Mouse (Mus musculus) kidney, adult 8-10 months (tissue): ENCODE measurements around the gene Dnmbp.

ENCODE experiments used
- DNase-seq, 2 experiments: peaks; one replicate each; pipeline ENCODE4 v3.0.0; 2022

The Dnmbp gene

DNA sequence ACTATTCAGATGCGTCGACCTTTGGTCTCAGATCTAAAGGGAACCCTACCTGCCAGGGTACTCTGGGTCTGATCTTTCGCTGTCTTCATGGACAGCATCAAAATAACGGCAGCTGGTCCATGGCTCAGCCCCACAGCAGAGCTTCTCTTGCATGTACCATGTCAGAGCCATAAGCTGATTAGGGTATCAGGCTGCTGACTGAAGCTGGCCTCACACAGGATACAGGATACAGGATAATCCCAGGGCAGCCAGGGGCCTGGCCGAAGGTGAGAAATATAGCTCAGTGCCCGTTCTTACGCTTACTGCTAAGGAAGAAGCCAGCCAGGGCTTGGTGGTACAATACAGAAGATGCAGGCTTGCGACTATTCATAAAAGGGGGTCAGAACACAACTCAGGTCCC lies 4.6 kb upstream of the Dnmbp start:
- no peak for DNase-seq

DNA sequence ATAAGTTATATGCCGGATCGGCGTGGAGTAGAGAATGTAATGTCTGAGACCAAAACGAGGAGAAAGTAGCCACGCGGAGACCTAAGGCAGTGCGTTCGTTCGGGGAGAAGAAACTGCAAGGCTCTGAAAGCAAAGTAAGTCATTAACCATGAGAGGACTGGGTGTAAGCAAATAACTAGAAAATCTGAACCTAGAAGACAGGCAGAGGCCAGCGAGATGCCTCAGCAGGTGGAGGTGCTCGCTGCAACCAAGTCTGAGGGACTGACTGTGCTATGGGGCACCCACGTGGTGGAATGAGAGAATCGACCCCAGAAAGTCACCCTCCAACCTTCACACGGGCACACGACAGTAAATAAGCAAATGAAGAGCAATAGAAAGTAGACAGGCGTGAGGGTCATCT lies 3.1 kb upstream of the Dnmbp start:
- DNase-seq = peak; percentile 43 to 44

DNA sequence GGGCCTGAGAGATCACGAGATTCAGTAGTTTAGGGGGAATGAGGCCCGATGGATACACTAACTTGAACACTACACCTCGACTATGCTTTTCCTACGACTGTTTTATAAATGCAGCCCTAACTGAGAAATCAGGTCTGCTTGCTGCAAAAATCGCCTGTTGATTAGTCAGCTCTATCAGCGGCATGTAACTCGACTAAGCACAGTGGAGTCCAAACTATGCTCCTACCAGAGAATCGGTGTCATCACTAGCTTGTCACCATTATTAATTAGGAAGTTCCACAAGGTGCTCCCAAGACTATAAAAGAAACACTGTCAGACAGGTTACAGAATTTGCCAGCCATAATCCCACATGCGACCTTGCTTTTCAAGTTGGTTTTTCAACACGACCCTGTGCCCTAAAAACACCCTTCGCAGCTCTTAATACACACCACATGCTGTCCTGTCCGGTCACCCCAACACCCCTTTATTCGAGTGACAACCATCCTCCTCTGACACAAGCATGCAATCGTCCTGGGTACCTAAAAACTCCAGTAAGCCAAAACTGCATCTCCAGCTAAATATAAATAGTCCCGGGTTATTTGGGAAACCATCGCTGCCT lies 721 bp downstream of the Dnmbp start:
- DNase-seq = no peak

DNA sequence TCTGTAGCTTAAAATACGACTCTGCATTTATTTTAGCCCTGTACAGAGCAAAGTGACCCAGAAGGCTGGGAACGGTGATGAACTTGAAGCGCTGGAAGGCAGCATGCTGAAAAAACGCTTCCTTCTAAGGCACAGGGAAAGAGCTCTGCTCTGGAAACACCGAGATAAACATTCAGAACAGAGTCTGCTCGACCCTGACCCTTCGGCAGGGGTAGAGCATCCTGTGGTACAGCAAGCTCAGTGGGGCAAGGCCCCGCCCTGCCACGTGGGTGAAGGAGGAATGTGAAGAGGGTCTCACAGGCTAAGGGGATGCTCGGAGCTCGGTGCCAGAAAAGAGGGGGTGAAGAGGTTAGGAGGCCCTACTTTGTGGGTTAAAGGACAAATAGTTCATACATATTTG lies 1.6 kb downstream of the Dnmbp start:
- DNase-seq = no peak

DNA sequence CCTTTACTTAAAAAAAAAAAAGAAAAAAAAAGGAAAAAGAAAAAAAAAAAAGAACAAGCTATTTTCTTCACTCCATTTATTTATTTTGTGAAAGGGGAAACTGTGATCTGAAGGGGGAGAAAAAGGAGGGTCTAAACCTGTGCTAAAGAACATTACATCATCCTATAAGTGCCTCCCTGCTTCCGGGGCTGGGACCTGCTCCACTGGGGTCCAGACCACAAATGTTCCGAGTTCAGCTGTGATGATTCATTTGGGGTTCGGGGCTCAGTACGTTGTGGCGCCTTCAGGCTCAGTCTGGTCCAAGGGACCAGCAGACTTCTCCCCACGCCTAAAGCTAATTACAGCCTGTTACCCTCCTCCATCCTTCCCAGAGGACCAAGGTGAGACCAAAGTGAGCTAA lies 9.1 kb downstream of the Dnmbp start:
- no peak for DNase-seq

DNA sequence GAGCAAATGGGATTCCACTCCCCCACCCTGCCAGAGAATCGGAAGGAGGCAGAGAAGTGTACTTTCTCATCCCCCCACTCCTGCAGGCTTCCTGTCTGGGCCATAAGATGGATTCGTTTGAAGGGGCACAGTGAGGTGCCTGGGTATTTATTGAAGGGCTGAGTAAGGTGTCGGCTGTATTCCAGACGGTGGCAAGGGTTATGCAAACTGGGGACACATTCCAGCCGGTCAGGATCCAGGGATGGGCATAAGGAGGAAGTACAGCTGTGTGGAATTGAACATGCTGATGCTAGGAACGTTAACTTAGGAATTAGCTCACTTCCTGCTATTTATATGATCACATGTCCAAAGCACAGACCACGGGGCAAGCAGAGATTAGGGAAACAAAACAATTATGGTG lies 9.6 kb downstream of the Dnmbp start:
- DNase-seq = no peak

DNA sequence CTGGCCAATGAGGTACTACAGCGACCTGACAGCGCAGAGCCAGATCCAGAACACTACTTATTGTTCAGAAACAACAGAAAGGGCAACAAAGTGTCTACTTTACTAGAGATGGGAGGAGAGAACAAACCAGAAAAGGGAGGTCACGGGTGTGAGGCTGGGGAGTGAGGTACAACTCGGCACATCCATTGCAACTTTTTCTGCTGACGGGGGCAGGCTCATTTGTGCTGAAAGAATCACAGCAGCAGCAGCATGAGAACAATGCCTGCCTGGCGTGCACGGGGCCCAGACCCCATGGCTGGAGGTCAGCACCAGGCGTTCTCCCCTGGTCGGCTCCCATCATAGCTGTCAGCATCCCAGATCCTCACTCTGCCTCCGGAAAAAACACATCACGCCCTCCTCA lies 10.1 kb downstream of the Dnmbp start:
- DNase-seq = no peak

DNA sequence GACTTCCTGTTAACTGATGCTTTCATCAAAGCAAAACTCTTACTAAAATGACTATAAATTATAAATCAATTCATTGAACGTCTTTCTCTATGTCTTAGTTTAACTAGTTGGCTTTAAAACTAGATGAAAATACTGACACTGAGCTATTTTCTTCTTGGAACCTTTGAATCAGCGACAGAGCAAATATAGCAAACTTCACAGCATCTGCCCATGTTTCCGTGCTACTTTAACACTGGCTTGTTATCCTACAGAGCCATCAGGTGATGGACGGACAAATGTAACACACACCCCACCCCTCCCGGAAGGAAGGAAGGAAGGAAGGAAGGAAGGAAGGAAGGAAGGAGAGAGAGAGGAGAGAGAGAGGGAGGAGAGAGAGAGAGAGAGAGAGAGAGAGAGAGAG lies 12.0 kb downstream of the Dnmbp start:
- no peak for DNase-seq

DNA sequence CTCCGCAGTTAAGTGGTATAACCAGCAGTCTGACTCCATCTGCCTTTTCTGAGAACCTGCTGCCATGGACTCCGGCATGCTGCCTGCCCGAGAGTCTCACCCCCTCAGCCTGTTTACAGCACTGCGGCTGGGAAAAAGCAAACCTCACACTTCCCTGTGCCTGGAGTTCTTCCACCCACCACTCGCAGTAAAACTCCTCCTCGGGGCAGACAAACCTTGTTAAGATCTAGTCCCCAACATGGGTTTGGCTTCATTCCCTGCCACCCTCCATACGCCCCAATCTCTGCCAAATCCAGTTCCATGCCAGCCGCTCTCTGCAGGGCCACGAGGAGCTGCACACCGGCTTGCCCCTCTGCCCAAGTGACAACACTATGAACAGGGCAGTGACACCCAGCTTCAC lies 12.9 kb downstream of the Dnmbp start:
- DNase-seq = no peak

DNA sequence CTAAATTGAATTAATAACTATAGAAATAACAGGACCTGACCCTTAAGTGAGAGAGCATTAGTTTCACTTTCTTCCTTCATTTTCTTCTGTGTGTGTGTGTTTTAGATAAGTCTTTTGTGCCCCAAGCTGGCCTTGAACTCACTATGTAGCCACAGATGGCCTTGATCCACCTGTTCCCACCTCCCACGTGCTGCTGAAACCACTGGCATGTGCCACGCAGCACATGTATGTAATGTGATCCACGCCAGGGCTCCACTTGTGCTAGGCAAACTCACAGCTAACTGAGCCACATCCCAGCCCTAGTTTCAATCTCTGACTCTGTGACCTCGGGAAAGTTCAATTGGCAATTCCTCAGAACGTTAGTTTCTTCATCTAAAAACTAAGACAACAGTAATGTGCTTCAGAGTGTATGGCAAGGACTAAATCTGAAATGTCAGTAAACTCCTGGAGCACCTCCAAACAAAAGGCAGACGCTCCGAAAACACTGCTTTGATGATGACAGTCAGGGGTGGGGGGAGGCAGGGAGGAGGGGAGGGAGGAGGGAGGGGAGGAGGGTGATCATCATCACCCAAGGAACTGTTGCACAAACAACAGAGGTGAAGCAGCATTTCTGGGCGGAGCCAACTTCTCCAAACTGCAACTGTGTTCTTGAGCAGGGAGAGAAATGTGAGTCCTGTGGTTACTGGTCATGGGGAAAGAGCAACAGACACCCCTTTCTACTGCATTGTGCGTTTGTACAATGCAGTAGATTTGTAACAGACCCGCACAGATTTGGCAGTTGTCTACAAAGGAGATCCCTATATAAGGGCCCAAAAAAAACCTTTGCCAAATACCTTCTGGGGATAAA lies 13.6 kb downstream of the Dnmbp start:
- no peak for DNase-seq

DNA sequence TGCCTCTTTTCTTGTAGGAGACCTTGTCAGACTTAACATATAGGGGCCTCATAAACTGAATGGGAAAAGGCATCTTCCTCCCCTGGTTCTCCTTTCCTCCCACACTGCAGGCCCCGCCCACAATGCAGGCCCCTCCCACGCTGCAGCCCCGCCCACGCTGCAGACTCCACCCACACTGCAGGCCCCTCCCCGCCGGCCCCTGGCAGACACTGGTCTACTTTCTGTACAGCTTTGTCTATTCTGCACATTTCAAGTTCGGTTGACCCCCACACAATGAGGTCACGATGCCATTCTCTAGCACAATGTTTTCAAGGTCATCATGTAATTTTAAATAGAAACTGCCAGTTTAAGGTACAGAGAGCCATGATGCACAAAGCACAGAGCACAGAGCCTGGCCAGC lies 15.6 kb downstream of the Dnmbp start:
- no peak for DNase-seq

DNA sequence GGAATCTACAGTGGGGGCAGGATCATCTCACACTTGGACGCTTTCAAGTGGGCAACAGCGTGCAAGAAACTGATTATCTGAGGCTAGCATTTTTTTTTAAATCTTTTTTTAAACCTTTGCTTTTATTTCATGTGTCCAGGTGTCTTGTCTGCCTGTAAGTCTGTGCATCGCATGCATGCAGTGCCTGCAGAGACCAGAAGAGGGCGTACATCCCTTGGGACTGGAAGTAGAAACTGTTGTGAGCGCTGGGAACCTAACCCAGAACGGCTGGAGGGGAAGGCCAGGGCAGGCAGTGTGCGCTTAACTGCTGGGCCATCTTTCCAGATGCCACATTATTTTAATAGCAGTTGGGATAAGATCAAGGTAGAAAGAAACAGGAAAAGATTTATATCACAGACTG lies 17.0 kb downstream of the Dnmbp start:
- DNase-seq = no peak

DNA sequence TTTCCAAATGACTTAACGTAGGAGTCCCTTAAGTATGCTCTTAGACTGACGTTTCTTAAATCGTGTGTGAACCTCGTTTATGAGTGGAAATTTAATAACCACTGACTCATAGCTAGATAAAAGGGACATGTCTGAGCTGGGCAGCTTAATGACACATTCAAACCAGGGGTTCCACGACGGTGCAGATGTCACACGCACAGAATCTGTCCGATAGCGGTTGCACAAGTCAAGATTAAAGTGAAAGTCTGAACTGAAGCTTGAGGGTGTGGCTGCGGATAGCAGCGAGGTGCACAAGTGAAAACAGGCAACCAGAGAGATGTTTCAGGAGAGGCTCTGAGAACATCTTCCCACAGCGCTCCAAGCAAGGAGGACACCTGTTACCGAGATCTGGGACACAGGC lies 18.6 kb downstream of the Dnmbp start:
- DNase-seq = no peak

DNA sequence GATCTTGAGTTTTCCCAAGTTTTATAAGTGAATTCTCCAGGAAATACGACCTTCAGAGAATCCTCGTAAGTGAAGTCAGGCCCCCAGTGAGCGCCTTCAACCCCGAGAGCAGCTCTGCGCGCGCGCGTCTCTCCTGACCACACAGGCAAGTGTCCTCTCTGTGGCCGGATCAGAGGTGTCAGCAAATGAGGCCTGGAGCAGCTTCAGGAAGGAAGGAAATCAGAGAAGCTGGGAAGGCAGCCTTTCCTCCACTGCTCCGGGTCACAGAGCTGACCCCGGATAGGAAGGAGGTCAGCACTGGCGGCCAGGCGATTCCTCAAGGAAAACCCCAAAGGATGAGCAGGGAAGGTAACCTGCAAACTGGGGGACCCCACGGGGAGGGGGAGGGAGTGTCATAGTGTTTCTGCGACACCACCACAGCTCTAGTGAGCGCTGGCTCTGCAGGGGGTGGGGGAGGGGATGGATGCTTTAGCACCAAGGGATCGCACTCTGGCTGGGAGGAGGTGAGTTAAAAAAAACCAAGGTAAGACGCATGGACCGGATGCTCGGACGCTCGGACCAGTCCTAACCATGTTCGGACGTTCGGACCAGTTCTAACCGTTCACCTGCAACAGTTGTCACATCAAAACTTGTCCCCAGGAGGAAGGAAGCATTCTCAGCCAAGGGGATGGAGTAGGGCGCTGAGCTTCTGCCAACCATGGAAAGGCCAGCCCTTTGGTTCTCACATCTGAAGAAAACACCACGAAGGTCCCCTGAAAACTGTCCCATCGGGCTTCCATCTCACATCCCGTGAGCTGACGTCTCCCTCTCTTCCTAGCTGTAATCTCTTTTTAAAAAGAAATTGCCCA lies 19.3 kb downstream of the Dnmbp start:
- peak in 1 of 2 experiments; percentile 41 for DNase-seq

DNA sequence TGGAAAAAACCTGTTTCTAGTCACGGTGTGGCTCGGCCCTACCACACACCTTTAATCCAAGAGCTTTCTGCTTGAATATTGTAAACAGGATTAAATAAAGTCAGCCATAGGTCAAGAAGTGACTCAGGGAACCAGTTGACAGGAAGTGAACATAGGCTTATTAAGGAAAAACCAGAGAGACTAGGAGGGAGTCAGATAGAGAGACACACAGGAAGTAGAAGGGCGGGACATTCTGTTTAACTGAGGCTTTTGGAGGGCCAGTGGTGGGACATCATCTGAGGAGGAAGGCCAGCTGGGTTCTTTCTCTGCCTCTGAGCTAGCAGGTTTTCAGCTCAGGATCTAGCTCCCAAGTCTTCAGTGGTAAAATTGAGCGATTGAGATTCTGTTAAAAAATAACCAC lies 20.1 kb downstream of the Dnmbp start:
- no peak for DNase-seq

DNA sequence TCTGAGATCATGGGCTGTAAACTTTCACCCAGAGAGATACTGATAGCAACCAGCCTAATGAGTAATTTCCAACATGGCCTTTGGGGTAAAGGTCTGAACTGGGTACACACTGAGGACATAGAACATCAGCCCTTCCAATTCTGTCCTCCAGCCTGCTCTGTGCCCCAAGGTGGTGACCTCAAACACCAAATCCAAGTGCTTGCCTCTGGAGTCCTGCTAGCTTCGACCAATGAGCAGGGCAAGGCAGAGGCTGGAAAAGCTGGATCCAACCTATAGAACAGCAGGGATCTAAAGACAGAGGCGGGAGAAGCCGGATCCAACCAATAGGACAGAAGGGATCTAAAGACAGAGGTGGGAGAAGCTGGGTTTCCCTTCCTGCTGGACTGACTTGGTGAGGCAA lies 21.2 kb downstream of the Dnmbp start:
- no peak for DNase-seq

DNA sequence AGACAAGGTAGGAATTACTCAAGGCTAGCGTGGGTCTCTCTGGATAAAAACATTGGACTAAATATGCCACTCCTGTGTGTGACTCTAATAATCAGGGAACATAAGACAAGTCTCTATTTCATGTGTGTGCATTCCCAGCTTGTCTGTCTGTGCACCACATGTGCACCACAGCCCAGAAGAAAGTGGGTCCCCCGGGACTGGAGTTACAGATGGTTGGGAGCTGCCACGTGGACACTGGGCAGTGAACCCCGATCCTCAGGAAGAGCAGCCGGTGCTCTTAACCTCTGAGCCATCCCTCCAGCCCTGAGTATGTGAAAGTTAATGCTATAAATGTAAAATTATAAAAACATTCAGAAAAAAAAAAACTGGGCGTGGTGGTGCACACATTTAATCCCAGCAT lies 22.2 kb downstream of the Dnmbp start:
- DNase-seq = no peak

DNA sequence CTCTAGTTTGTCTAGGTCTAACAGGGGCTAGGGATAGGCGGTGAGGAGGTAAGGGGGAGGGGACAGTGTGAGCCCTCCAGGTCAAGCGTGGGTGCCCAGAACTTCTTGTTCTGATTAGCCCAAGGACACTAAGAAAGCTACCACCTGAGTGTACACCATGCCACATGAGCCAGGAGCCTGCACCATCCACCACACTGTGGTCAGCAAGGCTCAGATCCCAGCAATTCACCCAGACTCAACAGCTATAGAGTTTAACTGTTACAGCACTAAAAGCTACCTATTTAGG lies 22.6 kb downstream of the Dnmbp start:
- no peak for DNase-seq

DNA sequence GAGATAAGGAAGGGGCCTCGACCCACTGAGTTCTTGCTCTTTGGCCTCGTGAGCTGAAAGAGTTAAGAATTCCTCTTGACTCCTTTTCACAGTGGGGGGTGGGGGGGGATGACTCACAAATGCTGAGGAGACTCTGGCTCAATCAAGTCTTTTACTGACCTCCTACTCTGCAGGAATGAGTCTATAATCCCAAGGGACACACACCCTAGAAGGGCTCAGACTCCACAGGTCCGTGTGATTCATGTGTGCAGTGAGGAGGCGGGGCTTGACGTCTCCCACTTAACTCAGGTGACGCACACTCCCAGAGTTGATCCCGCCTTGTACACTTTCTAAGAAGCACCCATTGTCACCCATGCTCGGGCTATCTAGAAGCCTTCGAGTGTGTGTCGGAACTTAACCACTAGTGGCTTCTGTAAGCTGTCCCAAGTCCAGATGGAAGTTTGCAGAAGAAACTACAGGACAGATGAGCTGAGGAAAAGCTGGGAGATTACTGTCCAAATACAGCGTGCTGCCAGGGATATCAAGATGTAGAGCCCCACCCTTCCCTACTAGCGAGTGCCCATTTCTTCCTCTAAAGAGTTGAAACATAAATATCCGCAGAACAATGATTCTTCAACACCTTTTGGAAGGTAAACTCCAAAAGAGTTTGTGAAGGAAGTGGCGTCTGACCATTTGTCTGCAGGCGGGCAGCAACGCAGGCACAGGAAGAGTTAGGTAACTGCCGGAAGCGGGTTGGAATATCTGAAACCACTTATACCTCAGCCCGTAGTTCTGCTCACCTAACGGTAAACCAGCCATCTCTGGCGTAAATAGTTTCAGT lies 23.2 kb downstream of the Dnmbp start:
- no peak for DNase-seq

DNA sequence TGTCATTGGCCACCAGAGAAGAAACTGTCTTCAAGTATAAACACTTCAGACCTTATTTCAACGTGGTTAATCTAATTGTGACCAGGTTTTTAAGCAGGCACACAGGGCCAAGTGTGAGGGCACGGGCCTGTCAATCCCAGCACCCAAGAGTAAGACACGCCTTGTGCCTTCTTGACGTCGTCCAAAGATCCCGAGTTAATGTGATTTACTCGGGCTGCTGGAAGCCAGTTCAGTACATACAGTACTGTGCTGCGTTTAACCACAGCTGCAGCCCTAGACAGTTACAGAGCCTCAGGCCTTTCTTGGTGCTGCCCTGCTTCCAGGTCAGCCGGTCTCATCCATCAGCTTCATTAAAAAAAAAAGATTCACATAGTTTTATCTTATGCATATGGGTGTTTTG lies 24.6 kb downstream of the Dnmbp start:
- peak in 1 of 2 experiments; percentile 33 for DNase-seq

DNA sequence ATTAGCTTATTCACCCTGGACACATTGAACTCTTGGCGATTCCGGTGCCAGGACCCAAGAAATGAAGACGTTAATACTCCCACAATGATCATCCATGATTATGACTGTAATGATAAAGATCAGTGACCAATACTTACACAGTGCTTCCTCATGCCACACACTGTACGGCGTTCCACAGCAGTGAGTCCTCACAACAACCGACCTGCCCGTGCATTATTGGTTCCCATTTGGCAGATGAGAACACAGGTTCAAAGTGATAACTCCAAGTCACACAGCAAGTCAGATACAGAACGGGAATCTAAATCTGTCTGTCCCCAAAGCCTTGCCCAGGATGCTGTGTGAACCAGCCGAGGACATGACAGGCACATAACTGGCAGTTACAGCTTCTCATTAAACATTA lies 25.0 kb downstream of the Dnmbp start:
- no peak for DNase-seq

DNA sequence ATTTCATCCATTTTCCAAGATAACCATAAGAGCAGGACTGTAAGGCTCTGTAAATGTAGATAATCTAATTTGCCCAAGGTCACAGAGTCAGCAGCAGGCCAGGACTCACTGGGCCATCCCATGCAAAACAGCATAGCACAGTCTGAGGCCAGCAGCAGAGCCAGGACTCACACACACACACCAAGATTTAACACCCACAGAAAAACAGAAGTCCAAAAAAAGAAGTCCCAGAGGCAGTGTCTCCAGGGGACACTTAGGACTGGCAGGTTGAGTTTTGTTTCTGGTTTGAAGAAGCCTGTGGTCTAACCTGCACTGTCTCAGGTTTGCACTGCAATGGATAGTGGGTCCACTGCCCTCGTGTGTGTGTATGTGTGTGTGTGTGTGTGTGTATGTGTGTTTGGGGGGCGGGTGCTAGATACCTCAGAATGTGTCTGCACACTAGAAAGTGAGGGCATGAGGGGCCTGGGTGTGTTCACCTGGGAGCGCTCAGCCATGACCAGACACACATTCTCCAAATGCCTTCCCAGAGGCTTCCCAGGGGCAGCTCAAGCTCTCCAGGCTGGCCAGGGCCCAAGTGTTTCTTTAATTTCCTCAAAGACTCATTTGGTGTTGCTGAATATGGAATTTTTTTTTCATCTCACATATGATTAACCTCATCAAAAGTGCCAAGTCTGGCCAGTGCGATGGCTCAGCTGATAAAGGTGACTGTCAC lies 27.1 kb downstream of the Dnmbp start:
- DNase-seq = peak; percentile 39 to 43

DNA sequence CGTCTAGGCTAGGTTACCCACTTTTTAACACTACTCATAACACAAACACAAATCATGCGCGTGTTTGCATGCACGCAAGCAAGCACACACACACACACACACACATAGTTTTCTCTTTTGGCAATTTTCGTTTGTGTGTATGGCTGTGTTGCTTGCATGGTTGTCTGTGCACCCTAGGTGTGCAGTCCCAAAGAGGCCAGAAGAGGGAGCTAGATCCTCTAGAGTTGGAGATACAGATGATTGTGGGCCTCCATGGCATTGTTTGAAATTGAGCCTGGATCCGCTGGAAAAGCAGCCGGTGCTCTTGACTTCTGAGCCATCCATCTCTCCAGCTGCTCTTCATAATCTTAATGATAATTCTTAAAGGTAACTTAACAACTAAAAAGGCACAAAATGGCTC lies 33.5 kb downstream of the Dnmbp start:
- DNase-seq = no peak
